Mouse (Mus musculus): ENCODE measurements around the gene Dnal4.
A peak's percentile ranks its signal among the peaks of the same experiment; 100 is the strongest.
"Not testable (repeated sequence)": the region's sequence is repeated elsewhere in the genome, so short reads cannot be mapped to it uniquely, and the experiment has no call there.

Dnal4 gene

DNA sequence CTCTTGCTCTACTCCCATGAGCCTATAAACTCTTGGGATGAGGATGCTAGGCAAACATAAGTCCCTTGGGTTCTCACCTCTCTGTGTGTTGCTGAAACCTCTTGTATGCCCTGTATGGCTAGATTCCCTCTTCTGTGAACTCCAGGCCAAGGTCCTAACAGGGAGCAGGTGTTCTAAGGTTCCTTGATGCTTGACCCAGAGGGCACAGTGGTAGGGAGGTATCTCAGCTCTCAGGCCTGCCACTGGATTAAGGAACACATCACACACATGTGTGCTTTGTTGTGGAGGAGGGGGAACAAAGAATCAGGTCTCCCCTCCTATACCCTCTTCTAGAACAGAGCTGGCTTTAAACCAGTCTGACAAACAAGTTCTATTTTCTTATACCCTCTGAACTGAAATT is at the start of gene Dnal4:
Gene Dnal4, minus strand, starts transcription at position 101 of the 400 bp plus-strand sequence.
- no peak for DNase-seq (ENCODE audit: low spot score)

DNA sequence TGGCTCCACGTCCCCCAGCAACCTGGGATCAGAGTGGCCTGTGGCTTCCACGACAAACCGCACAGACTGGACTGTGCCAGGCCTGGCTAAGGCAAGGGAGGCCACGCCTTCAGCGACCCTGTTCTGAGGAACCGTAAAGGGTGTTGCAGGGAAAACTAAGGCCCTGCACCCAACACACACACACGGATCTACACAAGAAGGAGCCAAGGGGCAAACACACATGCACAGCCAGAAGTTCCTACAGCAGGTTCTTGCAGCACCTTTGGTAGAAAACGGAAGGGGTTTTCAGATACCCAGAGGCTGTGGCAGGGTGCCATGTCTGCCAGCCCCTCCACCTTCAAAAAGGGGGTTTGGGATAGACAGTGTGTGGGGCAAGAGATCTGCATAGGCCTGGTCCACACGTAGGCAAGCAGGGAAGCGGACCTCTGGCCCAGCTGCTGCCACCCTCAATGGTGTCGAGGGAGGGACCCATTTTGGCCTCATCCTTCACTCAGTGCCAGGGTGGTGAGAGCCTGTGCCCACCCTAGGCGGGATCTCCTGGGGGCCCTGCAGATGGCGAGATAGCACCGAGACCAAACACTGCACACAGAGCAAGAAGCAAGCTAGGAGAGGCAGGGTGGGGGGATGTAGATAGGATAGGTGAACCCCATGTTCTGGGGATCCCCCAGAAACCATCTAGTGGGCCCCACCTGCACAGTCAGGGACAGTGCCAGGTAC is 49.6 kb upstream of the Dnal4 start:
- DNase-seq (ENCODE audit: low spot score): no peak

DNA sequence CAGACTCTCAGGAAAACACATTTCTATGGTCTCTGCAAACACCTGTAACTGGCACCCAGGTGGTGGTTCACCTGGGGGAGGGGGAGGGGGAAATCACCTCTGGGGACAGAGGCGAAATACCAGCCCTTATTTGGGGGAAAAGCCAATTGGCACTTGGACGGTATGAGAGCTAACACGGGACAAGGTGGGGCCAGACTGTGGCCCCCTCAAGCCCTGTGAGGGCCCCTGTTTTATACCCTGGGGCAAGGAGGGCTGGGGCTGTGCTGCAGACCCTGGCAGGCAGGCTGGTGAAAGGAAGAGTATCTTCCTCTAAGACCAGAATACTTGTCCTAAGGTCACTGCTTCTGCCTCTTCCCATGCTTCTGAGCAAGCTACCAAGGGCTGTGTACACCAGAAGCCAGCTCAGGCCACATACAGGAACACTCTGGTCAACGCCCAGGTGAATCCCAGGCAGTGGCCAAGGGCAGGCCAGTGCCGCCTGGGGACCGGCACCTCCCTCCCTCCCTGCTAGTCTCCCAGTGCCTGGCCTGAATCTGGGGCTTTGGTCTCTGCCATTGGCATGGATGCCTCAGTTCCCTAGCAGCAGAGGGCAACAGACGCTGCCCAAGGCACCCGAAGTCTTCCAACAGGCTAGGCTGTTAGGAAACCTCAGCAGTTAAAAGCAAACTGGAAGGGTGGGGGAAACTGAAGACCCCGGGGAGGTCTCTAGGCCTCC is 48.7 kb upstream of the Dnal4 start:
- no peak for DNase-seq (ENCODE audit: low spot score)

DNA sequence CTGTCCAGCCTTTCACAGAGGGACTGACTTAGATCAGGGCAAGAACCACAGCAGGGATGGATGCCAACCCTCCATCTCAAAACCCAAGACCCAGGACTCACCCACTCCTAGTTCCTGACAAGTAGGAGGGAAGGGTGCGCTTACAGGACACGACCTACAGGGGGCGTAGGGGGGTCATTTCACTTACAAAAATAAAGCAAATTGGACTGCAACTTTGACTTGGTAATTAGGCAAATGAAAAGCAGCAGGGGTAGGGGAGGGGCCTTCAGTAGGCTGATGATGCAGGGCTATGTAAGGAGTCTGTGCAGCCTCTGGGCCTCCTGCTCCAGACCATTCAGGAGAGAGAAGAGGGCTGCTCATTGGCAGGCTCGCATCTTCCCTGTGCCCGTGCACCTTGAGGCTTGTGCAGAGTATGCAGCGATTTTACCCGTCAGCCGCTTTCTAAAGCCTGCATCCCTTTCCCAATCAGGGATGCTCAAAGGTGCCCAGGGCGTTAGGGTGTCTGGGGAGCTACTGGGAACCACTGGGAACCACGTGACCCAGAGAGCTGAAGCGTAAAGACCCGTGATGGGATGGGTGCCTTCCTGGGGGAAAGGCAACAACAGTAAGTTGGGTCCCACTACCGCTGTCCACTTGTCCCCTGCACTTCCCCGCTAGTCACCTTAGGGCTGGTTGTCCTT is 47.6 kb upstream of the Dnal4 start:
- DNase-seq (ENCODE audit: low spot score): no peak

DNA sequence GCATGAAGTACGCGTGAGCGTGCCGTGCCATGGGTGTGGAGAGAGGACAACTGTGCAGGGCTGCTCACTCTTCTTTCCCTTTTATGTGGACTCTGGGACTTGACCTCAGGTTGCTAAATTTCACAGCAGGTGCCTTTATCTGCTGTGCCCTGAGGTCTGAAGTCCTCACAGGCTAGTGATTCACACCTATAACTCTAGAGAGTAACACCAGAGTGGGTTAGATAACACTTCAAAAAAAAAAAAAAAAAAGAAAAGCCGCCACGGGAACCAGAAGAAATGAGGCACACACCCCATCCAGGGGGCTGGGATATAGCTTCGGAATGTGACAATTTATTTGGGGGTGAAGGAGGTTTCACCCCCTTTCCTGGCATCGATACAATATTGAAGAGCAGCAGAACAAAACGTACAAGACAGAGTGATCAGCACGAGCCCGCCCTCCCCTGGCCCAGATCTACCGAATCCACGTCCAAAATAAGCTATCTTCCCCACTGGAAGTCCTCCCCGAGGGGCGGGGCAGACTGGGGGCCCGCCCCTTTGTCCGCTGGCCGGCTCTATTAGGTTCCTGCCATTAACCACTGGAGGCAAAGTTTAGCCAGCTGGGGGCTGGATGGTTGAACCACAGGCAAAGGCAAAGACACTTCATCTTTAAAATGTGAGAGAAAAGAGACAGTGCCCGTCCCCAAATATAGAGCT is 46.1 kb upstream of the Dnal4 start:
- DNase-seq (ENCODE audit: low spot score): no peak

DNA sequence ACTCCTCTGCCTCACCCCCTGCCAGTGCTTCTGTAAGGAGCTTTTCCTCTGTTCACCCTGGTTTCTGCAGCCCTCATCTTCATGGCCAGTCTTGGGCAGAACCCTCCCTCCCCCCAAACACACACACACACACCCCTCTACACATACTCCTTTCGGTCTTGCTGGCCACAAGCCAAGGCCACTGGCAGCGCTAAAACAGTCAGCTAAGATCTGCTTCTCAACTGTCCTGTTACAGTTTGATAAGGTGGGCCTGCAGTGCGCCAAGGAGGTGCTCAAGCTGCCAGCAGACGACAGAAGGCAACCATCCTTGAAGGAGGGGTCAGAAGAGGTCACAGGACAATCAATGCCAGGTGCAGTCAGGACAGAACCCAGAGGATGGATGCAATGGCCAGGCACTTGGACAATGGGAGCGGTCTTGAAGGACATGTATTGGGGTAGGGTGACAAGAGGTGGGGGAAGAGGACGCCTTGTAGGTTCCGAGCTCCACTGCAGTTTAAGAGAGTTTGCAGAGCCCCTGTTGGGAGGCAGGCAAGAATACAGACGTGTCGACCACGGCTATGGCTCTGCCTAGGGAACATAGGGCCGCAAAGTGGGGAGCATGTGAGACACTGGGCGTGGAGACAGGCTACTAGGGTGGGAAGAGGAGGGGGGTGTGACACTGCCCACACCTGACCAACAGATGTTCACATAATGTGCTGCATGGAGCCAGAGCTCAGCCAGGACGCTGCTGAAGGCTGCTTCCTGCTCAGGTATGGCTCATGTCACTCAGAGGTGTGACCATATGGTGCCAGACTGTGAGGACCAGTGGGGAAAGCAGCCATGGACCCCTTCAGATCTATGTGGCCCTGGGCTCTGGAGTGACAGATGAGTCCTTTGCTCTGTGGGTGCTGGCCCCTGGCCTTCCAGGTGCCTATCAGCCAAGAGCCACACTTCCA is 44.9 kb upstream of the Dnal4 start:
- peak; percentile 36 for DNase-seq (ENCODE audit: low spot score)

GRCm38 (mm10) chr15:79818325-79818724 is 40.7 kb upstream of the Dnal4 start:
- no peak for DNase-seq (ENCODE audit: low spot score)

DNA sequence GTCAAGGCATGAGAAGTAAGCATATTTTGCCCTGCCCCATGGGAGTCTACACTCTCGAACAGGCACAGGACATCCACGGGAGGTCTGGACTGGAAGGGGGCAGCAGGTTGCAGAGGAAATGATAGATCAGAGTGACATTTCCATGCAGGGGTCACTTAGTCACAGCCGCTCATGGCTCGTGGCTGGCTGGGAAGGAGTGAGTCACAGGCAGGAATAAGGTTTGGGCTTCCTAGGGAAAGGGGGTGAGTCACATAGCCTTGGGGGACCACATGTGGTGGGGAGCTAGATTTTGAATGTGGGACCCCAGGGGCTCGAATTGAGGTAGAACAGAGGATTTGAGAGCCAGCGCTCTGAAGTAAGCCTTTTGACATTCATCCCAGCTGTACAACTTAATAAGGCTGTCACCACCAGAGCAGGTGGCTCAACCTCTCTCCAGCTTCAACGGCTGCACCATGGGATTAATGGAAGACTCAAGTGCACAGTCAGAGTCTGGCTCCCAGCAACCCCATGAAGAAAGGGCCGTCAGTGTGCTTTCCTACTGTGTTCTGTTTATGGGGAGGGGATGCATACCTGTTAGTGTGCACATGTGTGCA is 36.1 kb upstream of the Dnal4 start:
- no peak for DNase-seq (ENCODE audit: low spot score)

DNA sequence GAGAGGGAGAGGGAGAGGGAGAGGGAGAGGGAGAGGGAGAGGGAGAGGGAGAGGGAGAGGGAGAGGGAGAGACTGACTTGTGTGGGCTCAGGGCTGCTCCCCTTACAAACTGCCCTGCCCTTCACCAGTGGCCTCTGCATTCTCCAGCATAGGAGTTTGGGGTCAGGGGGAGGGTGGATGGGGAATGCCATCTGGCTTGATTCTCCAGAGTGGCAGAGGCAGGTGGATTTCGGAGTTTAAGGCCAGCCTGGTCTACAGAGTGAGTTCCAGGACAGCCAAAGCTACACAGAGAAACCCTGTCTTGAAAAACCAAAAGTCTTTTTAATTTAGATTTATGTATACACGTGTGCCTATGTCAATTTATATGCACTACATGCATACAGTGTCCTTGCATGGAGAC is 35.2 kb upstream of the Dnal4 start:
- not testable (repeated sequence) for DNase-seq (ENCODE audit: low spot score)

- no peak for DNase-seq (ENCODE audit: low spot score)
These were observed 33.3 kb upstream of the Dnal4 start for GRCm38 (mm10) chr15:79810997-79811396.

- DNase-seq (ENCODE audit: low spot score): no peak
These were observed 32.4 kb upstream of the Dnal4 start for GRCm38 (mm10) chr15:79810061-79810460.

DNA sequence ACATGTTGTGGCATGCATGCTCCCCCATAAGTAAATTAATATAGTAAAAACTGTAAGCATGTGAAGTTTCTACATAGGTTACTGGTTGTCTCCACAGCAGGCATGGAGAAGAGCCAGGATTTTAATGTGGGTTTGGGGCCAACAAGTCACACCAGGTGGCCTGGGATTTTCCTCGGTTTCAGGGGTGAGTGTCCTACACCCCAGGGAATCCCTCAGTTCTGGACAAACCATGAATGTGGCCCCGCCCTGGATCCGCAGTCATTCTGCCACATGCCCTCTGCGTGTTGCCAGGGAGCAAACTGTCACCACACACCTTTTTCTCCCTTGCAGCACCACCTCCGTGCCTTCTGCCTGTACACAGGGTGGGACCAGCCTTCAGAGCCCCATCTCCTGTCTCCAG is 31.0 kb upstream of the Dnal4 start:
- no peak for DNase-seq (ENCODE audit: low spot score)

DNA sequence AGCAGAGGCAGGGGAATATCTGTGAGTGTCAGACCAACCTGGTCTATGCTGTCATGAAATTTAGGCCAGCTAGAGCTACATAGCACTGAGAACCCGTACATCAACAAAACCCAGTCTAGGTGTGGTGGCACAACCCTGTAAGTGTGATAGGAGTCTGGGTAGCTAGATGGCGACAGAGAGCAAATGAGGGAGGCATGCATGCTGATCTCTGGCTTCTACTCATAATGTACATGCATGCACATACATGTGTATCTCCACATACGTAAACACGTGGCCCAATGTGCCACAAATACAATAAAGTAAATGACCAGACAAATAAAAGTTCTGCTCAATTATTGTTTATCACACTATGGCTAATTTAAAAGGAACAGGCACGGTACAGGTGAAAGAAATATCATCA is 30.5 kb upstream of the Dnal4 start:
- DNase-seq (ENCODE audit: low spot score): peak; percentile 22

DNA sequence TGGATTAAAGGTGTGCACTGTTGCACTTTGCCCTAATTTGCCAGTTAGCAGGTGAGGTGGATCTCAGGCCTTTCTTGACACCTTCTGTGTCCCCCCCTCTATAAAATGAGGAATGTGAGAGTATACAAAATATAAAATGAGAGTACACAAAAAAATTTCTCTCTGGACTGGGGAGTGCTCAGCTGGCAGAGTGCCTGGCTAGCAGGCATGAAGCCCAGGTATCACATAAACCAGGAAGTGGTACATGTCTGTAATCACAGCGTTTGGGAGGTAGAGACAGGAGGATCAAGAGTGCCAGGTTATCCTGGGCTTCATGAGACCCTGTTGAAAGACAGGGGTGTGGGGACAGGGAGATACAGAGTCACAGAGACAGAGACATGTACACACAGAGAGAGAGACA is 29.4 kb upstream of the Dnal4 start:
- DNase-seq (ENCODE audit: low spot score): no peak

DNA sequence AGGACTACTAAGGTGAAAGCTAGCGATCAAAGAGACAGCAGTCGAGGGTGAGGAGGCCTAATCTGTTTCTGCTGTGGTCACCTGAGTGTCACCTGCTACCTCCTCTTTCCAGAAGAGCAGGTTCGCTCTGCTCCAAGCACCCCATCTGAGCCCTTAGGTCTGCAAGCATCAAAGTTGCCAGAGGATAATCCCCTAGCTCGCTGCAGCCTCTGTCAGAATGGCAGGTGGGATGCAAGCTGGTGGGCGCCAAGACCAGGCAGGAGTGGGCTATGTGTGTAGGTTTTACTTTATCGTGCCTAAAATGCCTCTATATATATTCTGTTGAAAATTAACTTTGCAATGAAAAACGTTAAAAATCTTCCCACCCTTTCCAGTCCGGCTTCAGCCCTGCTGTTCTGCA is 27.6 kb upstream of the Dnal4 start:
- no peak for DNase-seq (ENCODE audit: low spot score)

GRCm38 (mm10) chr15:79804352-79805071 is 26.9 kb upstream of the Dnal4 start, which contains the start of gene Nptxr:
Gene Nptxr (minus strand): TSS chr15:79804766.
- DNase-seq (ENCODE audit: low spot score): peak; percentile 50

DNA sequence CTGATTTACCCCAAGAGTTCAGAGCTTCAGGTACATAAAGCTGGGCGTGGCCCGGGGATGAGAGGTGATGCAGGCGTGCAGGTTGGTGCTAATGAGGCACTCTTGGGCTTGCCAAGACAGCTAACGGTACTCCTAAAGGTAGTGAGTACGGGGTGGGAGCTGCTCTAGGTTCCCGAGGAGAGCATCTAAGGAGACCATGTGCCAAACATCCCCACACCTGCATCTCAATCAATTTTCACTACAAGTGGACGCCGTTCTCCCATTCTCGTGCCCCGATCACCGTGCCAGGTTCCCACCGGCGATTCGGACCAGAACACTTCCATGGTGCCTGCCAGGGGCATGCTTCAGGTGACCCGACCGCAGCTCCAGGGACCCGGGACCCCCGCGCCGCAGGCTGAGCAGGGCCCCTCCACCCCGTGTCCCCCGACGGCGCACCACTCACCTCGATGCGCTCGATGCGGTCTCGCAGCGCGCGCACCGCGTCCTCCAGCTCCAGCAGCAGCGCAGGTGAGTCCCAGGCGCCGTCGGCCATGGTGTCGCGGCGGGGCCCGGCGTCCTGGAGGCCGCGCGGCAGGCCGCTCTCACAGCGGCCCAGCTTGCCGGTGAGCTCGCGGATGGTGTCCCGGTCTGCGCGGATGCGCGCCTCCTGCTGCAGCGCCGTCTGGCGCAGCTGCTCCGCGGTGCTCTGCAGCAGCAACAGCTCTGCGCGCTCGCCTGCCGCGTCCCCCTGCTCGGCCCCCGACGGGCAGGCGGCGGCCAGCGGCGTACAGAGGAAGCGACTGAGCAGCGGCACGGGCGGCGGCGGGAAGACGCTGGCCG is 26.1 kb upstream of the Dnal4 start:
- no peak for DNase-seq (ENCODE audit: low spot score)

DNA sequence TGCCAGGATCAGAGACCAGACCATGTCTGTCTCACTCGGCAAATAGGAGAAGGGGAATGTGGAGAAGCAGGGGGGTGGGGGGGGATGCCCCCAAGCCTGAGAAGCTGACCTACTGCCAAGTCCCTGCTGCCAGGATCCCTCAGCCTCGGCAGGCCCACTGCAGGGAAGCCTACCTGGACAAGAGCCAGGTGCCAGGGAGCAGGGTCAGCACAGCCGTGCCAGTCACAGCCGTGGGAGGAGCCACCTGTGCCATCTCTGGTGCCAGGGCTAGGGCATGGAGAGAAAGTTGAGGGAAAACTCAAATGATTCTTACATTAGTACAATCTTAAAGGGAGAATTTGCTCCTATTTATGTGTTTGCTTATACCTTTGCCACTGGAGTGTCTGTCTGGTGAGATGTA is 24.7 kb upstream of the Dnal4 start:
- DNase-seq (ENCODE audit: low spot score): no peak

DNA sequence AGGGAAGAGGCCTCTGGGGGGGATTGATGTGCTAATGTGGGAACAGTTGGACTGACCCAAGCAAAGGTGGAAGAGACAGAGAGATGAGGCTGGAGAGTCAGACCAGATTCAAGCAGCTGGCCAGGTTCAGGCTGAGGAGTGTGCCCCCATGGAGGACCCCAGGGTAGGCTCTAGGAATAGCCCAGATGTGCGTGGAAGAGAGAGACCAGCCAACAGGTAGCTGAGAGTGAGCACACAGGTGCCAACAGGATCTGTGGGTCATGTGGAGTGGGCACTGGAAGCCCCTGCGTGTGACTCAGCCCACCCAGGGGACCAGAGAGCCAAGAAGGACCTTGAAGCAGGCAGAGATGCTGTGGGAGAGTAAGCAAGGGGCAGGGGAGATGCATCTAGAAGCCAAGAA is 24.0 kb upstream of the Dnal4 start:
- no peak for DNase-seq (ENCODE audit: low spot score)

Data from ovary, postnatal 14 days (tissue).